Mouse (Mus musculus): ENCODE results near the gene B4galnt4. TPM values are rescaled to one million over a fixed set of nuclear protein-coding genes. Genes with fewer than 3 reads are reported as not detected.
A peak's percentile ranks its signal among the peaks of the same experiment; 100 is the strongest.
"Not testable (repeated sequence)": the region's sequence is repeated elsewhere in the genome, so short reads cannot be mapped to it uniquely, and the experiment has no call there.

Gene B4galnt4
- polyA plus RNA-seq, 1 experiment from 2014 or later: 0.15 TPM

DNA sequence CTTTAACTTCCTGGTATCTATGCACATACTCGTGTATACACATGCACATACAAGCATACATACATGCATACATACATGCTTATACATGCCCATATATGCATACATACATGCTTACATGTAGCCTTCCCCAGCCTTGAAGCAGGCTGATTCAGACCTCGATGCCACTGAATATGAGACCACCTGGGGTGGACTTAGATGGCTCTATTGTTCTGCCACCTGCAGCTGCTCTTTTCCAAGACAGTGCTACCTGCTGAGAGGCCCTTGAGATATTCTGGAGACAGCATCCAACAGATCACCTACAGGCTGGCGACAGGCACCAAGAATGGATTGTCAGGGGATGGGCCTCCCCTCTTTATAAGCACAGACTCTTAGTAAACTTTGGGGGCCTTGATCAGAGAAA lies 30.5 kb upstream of the B4galnt4 start:
- ATAC-seq (no peak), DNase-seq (no peak)
- Histone ChIP-seq H3K4me3 (ENCODE audit: low read depth, low read length) (no peak overlapping the region), H3K4me2 (ENCODE audit: low read depth, low read length) (no peak overlapping the region), H3K9me3 (ENCODE audit: low read length) (no peaks in the 10 kb centered on the region), H3K4me1 (ENCODE audit: insufficient read depth) (0 out of 2 replicates have a peak, but pooled peaks cover 3% of the 10 kb centered on the region), H3K27me3 (ENCODE audit: insufficient read depth, low read length) (no peaks in the 10 kb centered on the region), H3K36me3 (replicated peaks; ENCODE audit: insufficient read depth, low read length) (no peaks in the 10 kb centered on the region), H3K27ac (ENCODE audit: low read depth) (no peak overlapping the region), H3K9ac (replicated peaks) (no peak overlapping the region)
- TF ChIP-seq EP300 (IDR thresholded peaks at IDR 0.05; ENCODE audit: low read depth) (no peak), CTCF (IDR thresholded peaks at IDR 0.05; ENCODE audit: low read depth) (no peak)
- 70% methylated on average over 3 of the region's 3 CpGs for WGBS (ENCODE audit: insufficient replicate concordance)

DNA sequence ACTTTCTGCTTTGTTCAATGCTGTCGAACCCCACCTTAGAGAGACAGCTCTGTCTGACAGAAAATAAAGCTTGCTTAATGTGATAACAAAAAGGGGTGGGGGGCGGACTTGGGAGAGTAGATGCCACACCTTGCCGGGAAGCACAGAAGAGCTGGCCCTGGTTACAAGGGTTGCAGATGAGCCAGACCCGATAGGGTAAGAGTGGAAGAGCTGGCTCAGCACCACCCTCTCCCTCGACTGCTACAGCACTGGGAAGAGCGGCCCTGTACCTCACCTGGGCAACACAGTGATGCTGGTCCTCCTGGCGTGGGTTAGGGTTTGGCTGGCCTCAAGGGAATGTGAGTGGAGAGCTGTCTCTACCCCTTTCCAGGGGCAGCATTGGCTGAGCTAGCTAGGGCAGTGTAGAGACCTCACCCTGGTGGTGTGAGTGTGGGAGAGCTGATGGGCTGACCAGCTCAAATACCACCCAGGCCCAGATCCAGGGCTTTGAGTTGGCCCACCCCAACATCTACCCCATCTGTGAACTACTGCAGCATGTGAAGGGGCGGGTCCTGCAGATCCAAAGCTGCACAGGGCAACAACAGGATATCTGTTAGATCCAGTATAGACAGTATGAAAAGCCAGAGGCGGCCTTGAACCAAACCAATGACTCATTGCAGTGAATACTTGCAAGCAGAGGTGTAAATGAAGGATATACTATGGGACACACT lies 28.3 kb upstream of the B4galnt4 start:
- Histone ChIP-seq H3K9me3 (ENCODE audit: low read length) (no peaks in the 10 kb centered on the region), H3K4me3 (ENCODE audit: low read depth, low read length) (no peak overlapping the region), H3K36me3 (replicated peaks; ENCODE audit: insufficient read depth, low read length) (no peaks in the 10 kb centered on the region), H3K4me1 (ENCODE audit: insufficient read depth) (peaks cover 4% of the 10 kb centered on the region; the same call in 1 of the 2 replicates), H3K27me3 (ENCODE audit: insufficient read depth, low read length) (no peaks in the 10 kb centered on the region), H3K9ac (replicated peaks) (no peak overlapping the region), H3K27ac (ENCODE audit: low read depth) (no peak overlapping the region), H3K4me2 (ENCODE audit: low read depth, low read length) (no peak overlapping the region)
- DNase-seq (no peak), ATAC-seq (peak; percentile 40; the same call in 1 of the 2 replicates)
- TF ChIP-seq CTCF (IDR thresholded peaks at IDR 0.05; ENCODE audit: low read depth): no peak
- TF ChIP-seq EP300 (IDR thresholded peaks at IDR 0.05; ENCODE audit: low read depth): no peak
- WGBS (ENCODE audit: insufficient replicate concordance): 61% methylated on average over 9 of the region's 9 CpGs

DNA sequence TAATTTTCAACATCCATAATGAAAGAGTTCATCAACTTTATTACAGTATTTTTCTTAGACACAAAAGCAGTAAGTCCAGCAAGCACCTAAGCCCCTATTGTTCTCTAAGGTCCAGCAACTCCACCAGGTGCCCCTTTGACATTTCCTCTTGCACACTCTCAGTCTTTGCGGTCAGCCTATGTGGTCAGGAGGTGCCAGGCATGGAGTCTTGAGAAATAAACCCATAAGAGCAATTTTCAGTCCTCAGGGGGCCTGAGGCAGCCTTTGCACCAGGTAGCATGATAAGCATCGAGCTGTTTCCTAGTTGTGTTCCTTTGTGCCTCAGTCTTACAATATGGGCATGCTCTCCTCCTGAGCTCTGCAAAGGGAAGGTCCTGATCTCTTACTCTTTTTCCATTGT lies 24.3 kb upstream of the B4galnt4 start:
- H3K4me3 ChIP-seq (ENCODE audit: low read depth, low read length); H3K36me3 ChIP-seq (replicated peaks; ENCODE audit: insufficient read depth, low read length); H3K4me2 ChIP-seq (ENCODE audit: low read depth, low read length); H3K27ac ChIP-seq (ENCODE audit: low read depth); H3K9ac ChIP-seq (replicated peaks); DNase-seq; H3K9me3 ChIP-seq (ENCODE audit: low read length); H3K27me3 ChIP-seq (ENCODE audit: insufficient read depth, low read length); ATAC-seq: not testable (repeated sequence)
- peaks cover 17% of the 10 kb centered on the region for H3K4me1 ChIP-seq (ENCODE audit: insufficient read depth)
- 37% methylated on average over 1 of the region's 2 CpGs for WGBS (ENCODE audit: insufficient replicate concordance)

DNA sequence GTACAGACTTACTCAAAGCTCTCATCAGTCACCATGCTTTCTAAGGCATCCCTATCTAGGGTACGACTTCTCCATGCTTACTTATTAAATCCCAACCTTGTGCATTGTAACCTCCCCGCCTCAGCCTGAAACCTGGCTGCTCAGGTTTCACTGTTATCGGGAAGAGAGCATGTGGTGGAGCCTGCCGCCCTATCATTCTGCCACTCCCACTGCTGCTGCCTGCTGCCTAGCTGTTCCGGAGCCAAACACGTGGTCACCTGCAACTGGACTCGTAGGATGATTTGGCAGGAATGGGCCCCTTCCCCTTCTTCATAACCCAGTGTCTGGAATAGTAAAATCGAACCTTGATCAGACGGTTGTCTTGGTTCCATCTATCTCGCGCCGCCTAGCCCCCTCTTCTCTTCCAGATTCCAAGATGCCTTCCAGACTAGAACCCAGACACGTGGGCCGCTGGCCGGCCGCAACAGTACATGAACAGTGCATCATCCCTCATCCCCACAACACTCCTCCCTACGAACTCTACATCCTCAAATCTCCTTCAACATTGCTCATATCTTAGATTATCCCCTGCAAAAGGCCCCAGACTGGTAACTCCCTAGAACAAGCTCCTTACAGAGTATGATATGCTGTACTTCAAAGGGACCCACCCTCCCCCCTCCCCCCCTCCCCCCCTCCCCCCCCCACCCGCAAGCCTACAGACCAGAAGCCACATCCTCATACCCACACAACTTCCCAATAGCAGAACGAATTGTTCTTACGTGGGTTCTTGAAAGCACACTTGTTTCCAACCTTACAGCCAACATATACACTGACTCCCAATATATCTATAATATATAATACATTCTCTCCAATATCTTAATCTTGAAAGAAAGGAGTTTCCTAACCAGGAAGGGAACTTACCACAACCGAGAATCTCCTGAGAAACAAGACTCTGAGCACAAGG lies 22.5 kb upstream of the B4galnt4 start:
- 49% methylated on average over 20 of the region's 21 CpGs for WGBS (ENCODE audit: insufficient replicate concordance)
- ATAC-seq: peak; percentile 33; the same call in 1 of the 2 replicates
- Histone ChIP-seq H3K4me3 (ENCODE audit: low read depth, low read length) (no peak overlapping the region), H3K9ac (replicated peaks) (no peak overlapping the region), H3K36me3 (replicated peaks; ENCODE audit: insufficient read depth, low read length) (no peaks in the 10 kb centered on the region), H3K4me1 (ENCODE audit: insufficient read depth) (peaks cover 20% of the 10 kb centered on the region), H3K27me3 (ENCODE audit: insufficient read depth, low read length) (no peaks in the 10 kb centered on the region), H3K4me2 (ENCODE audit: low read depth, low read length) (peak overlapping the region; percentile 14; the same call in 1 of the 2 replicates), H3K27ac (ENCODE audit: low read depth) (peak overlapping the region; percentile 69), H3K9me3 (ENCODE audit: low read length) (no peaks in the 10 kb centered on the region)
- peak; percentile 14 for DNase-seq
- TF ChIP-seq CTCF (IDR thresholded peaks at IDR 0.05; ENCODE audit: low read depth) (no peak), EP300 (IDR thresholded peaks at IDR 0.05; ENCODE audit: low read depth) (no peak)

- Histone ChIP-seq H3K9ac (replicated peaks) (no peak overlapping the region), H3K4me3 (ENCODE audit: low read depth, low read length) (no peak overlapping the region), H3K9me3 (ENCODE audit: low read length) (no peaks in the 10 kb centered on the region), H3K4me2 (ENCODE audit: low read depth, low read length) (no peak overlapping the region), H3K4me1 (ENCODE audit: insufficient read depth) (peaks cover 20% of the 10 kb centered on the region), H3K36me3 (replicated peaks; ENCODE audit: insufficient read depth, low read length) (no peaks in the 10 kb centered on the region), H3K27ac (ENCODE audit: low read depth) (peak overlapping the region; percentile 69; the same call in 1 of the 2 replicates), H3K27me3 (ENCODE audit: insufficient read depth, low read length) (no peaks in the 10 kb centered on the region)
- TF ChIP-seq CTCF (IDR thresholded peaks at IDR 0.05; ENCODE audit: low read depth) (no peak), EP300 (IDR thresholded peaks at IDR 0.05; ENCODE audit: low read depth) (no peak)
- ATAC-seq: no peak
- WGBS (ENCODE audit: insufficient replicate concordance): 80% methylated on average over 4 of the region's 4 CpGs
- DNase-seq: no peak
Measured at GRCm38 (mm10) chr7:141039386-141040107, 21.4 kb upstream of the B4galnt4 start.
